8 mouse cellular contexts compared by ENCODE assay signal in the genomic region with DNA sequence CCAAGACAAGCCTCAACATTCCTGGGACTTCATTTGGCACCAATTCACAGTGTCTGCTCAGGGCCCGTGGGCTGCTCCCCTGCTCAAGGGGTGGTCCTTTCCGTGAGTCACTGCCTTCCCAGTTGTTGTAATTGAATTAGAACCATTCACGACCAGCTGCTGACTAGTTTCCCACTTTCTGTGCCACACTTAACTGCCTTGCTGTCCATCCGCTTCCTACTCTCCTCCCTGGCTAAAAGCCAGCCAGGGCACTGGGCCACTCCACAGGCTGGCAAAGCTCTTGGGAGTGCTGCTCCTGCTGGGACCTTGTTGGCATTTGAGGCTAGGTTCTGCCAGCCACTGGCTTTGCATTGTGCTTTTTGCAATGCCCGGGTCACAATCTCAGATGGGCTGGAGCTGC. TPM values are rescaled to one million over a fixed set of nuclear protein-coding genes. Genes with fewer than 3 reads are reported as not detected.
DNase-seq lines count a peak whose midpoint lies in the region; ATAC-seq and TF ChIP-seq lines count a peak whose summit lies in the region.
"Had no signal": no experiment of that assay in that cellular context is flagged by ENCODE, and none has a peak within 500 bp of the region (broad histone marks: within the 10 kb centered on the region; RNA-seq: fewer than 3 reads in every experiment).

No protein-coding gene starts in this region.

- peak; percentile 73 for DNase-seq in left cerebral cortex, postnatal 4 days
- DNase-seq in left cerebral cortex, adult 11 months (ENCODE audit: low spot score), result no peak
- DNase-seq in brain, adult 2 months (ENCODE audit: low read depth, low spot score), result peak; percentile 33
- peak; percentile 39 for DNase-seq in forebrain, postnatal 0 days
- DNase-seq in lung, postnatal 25 days (ENCODE audit: low spot score), result peak; percentile 10
- no peak for DNase-seq in liver
- DNase-seq in spleen, postnatal 4 days (ENCODE audit: low spot score in 2 of 2), result no peak

- no peaks in the 10 kb centered on the region for H3K9me3 ChIP-seq in forebrain, postnatal 0 days (ENCODE audit: low read length)

- 37% methylated on average over 5 of the region's 5 CpGs for WGBS in forebrain, postnatal 0 days

- H3K4me1 ChIP-seq in forebrain, postnatal 0 days (ENCODE audit: insufficient read depth), result no peaks in the 10 kb centered on the region

- intact Hi-C loops in left cerebral cortex, postnatal 4 days (cut with DNase I), result loop anchor here (10.0 kb wide), 1 partner anchor 300 kb away; no protein-coding TSS in a partner anchor

- no peak overlapping the region for H3K9ac ChIP-seq in forebrain, postnatal 0 days

- no peak overlapping the region for H3K4me3 ChIP-seq in forebrain, postnatal 0 days (ENCODE audit: low read depth, low read length)
- H3K4me3 ChIP-seq: myocyte had no signal

- H3K4me2 ChIP-seq in forebrain, postnatal 0 days (ENCODE audit: low read depth), result no peak overlapping the region

- H3K27ac ChIP-seq in forebrain, postnatal 0 days (ENCODE audit: low read depth, low read length), result no peak overlapping the region

- peaks cover 53% of the 10 kb centered on the region for H3K36me3 ChIP-seq in forebrain, postnatal 0 days (ENCODE audit: insufficient read depth)

- H3K27me3 ChIP-seq in forebrain, postnatal 0 days (ENCODE audit: insufficient read depth, low read length), result no peaks in the 10 kb centered on the region

- TF ChIP-seq CTCF in forebrain, postnatal 0 days (IDR thresholded peaks at IDR 0.05; ENCODE audit: low read depth), result no peak

- ATAC-seq in forebrain, postnatal 0 days, result peak; percentile 14; the same call in 1 of the 2 replicates

RNA-seq across cellular contexts. Expression of a gene that starts 59.0 kb away (rescaled TPM):
- 100 to 1,000 TPM; 135 TPM for total RNA-seq in left cerebral cortex, postnatal 4 days (2021)
- 59.6 and 75.7 TPM in 2 replicates for total RNA-seq in forebrain, postnatal 0 days (2014; rRNA removed)
- polyA plus RNA-seq in forebrain, postnatal 0 days (2015; fragmentation: Nextera tagmentation; extraction: Ambion mirVana), result 69.2 and 84.0 TPM in 2 replicates

Comparison
In these comparisons a context has a peak if more than half of its experiments do, and no peak if none do; other contexts are left out.
1. DNase-seq: peak in left cerebral cortex, postnatal 4 days (single experiment), brain, adult 2 months (single experiment), forebrain, postnatal 0 days (single experiment) and lung, postnatal 25 days (single experiment); none in left cerebral cortex, adult 11 months (single experiment), liver (single experiment) and spleen, postnatal 4 days (0 of 2).